Mouse (Mus musculus) lung, postnatal 0 days (tissue): Measurements from ENCODE around the gene Gm37240.

ENCODE experiments used
- CTCF ChIP-seq: IDR thresholded peaks from 2 replicates; pipeline ENCODE4 v1.5.1; 2016; ENCODE audit warnings: antibody characterized with exemption, mild to moderate bottlenecking
- EP300 ChIP-seq: IDR thresholded peaks from 2 replicates; pipeline ENCODE4 v1.6.1; 2016; ENCODE audit warnings: antibody characterized with exemption, mild to moderate bottlenecking, control low read depth

DNA sequence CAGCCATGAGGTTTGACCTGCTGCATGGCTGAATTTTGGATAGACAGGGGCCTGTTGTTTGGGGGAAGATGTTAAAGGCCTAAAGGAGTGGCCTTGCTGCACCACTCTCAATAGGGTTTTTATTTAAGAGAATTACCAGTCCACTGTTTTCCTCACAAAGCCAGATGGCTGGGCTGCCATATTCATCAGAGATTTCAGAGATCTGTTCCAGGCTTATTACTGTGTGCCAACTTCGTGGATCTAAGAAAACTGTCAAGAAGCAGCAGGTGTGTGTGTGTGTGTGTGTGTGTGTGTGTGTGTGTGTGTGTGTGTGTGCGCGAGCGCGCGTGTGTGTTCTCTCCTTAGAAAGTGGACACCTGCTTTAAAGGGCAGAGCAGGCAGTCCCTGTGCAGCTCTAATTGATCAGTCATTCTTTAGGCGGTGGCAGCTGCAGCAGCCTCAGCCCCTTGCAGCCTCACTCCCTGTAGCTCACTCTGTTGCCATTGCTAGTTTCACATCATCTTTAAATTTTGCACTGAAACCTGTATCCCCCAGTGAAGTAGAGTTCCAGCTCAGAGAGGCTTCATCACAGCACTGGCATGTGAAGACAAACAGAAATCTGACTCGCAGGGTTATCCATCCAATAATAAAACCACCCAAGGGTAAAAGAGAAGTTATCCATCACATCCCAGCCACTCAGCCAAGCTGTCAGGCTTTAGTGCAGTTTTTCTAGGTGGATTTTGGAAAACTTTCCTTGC lies 252.8 kb downstream of the Gm37240 start:
- TF ChIP-seq CTCF (no peak), EP300 (no peak)
